Mouse (Mus musculus) bone marrow macrophage, adult 2 months (primary cell): ENCODE measurements around the gene Egln1.

Experiments used
- CTCF ChIP-seq: IDR thresholded peaks from 2 replicates; pipeline ENCODE4 v1.5.1; 2012; ENCODE audit warnings: low read depth, mild to moderate bottlenecking, low read length, moderate library complexity
- POLR2A ChIP-seq: IDR thresholded peaks from 2 replicates; pipeline ENCODE4 v1.6.1; 2012; ENCODE audit warnings: mild to moderate bottlenecking, low read depth, low read length, borderline replicate concordance

- TF ChIP-seq CTCF, result no peak
- no peak for TF ChIP-seq POLR2A
Measured at GRCm38 (mm10) chr8:124910349-124910748, 38.8 kb downstream of the Egln1 start.
